Mouse (Mus musculus) NIH3T3 (cell line): Measurements from ENCODE around the gene D5Ertd579e.
A peak's percentile ranks its signal among the peaks of the same experiment; 100 is the strongest.

Experiments
- DNase-seq: peaks from one replicate; pipeline ENCODE4 v3.0.0-alpha.2; 2012; ENCODE audit warnings: low read depth

D5Ertd579e gene

DNA sequence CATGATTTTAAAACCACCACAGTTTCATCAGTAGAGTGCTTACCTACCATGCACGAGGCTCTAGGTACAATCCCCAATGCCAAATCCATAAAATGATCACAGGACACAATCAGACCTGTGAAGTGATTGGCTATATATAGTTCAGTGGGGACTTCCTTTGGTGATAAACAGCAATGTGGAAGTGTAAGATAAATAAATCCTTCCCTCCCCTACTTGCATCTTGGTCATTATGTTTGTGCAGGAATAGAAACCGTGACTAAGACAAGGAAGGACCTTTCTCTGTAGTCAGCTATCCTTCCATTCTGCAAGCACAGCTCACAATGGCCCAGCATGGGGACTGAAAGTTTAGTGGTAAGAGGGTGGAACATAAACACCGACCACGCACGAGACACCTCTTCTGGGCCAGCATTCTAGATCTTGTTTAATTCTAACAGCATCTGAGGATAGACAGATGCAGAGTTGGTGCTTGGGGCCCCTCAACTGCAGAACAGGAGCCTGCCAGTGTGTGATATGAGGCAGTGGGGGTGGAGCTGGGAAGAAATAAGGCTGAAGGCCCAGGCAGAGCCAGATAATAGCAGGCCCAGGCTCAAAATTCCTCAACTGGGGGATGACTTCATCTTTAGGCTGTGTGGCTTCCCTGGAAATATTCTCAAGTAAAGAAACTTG is 25.0 kb upstream of the D5Ertd579e start:
- peak; percentile 58 for DNase-seq

DNA sequence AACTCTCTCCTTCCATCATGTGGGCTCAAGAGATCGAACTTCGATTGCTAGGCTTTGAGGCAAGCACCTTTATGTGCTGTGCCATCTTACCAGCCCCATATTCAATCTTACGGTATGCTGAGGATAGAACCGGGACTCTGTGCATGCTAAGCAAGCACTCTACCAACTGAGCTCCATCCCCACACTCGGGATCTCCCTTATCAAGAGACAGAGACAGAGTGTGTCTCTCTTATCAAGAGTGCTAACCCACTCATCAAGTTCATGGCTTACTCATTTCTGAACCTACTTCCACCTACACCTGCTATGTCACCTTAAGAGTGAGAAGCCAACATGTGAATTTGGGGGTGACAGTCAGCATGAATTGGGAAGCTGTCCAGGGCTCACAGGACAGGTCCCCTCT is 24.4 kb upstream of the D5Ertd579e start:
- no peak for DNase-seq

DNA sequence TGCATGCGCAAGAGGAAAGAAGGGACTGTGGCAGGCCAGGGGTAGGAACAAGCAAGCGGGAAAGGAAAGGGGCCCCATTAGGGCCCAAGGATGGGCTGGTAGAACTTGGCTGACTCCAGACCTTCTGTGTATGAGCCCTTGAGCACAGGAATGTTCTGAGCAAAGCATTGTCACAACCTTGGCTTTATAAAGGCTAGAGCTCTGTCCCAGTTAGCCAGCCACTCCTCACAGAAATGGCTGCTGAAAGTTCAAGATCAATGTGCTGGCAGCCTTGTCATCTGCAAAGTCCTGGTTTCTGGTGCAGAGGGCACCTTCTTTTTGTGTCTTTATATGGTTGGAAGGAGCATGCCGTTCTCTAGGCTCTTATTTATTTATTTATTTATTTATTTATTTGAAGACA is 23.8 kb upstream of the D5Ertd579e start:
- no peak for DNase-seq

DNA sequence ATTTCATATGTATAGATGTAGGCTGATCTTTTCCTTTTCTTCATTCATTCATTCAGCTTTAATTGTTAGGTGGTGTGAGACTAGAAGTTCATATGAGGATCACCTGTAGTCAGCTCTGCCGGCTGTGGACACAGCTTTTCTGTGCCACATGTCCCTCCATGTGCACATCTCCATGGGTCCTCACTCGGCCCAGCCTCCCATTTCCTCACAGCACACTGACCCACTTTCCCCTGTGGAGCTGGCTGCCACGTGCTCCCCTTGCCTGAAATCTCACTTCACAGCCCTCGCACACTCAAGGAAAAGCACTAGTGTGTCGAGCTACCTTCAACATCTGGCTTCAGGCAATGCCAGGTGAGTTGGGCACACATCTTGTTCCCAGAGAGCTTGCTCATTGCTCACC is 23.3 kb upstream of the D5Ertd579e start:
- no peak for DNase-seq

DNA sequence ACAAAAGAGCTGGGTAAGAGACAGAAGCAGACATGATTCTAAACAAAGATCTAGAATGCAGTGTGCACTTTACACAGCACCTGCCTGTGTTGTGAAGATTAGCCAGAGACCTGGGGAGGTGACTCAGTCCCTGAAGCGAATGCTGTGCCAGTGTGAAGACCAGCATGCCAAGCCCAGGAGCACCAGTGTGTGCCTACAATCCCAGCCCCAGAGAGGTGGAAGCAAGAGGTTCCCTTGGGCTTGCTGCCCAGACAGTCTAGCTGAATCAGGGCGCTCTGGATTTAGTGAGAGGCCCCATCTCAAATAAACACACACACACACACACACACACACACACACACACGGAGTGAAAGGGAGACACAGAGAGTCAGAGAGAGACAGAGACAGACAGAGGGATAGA is 22.1 kb upstream of the D5Ertd579e start:
- DNase-seq: no peak

DNA sequence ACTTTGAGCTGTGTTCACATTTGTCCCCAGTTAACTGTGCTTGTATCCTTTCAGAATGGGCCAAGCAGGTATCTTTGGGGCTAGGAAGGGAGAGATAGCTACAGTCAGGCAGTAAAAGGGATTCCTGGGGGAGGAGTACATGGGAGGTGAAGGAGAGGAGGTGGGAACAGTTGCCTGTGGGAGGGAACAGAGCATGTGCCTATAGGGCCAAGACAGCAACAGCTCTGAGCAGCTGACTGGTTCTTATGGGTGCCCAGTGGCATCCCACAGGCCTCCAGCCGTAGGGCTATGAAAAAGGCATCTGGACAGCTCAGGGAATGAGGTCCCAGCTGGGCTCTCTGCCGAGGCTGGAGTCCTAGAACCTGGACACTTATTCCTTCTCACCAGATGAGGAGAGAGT is 21.0 kb upstream of the D5Ertd579e start:
- DNase-seq: no peak

DNA sequence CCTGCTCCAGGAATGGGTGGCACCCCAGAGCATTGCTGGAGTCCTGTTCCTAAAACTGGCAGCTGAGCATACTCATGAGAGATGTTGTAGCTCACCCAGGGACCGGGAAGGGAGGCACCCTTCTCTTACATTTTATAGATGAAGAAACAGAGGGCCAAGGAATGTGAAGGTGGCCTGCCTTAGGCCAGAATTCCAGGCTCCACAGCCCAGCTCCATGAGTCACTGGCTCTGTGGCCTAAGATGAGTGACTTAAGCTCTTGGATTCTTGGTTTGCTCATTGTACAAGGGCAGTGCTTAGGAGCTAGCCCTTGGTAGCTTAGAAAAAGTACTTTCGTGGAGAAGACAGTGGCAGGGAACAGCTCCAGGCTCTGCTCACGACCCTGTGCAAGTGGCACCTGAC is 19.0 kb upstream of the D5Ertd579e start:
- DNase-seq: peak; percentile 85

DNA sequence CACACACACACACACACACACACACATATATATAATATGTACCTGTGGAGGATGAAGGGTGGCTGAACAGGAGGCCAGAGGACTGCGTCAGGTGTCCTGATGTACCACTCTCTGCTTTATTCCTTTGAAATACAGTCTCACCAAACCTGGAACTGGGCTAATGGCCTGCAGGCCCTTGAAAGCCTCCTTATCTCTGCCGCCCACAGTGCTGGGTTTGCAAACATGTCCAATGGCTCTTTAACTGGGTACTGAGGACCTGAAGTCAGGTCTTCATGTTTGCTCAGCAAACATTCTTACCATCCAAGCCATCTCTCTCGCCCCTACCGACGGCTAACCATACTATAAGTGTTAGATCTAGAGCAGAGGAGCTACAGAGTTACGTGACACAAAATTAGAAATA is 17.9 kb upstream of the D5Ertd579e start:
- DNase-seq: no peak

DNA sequence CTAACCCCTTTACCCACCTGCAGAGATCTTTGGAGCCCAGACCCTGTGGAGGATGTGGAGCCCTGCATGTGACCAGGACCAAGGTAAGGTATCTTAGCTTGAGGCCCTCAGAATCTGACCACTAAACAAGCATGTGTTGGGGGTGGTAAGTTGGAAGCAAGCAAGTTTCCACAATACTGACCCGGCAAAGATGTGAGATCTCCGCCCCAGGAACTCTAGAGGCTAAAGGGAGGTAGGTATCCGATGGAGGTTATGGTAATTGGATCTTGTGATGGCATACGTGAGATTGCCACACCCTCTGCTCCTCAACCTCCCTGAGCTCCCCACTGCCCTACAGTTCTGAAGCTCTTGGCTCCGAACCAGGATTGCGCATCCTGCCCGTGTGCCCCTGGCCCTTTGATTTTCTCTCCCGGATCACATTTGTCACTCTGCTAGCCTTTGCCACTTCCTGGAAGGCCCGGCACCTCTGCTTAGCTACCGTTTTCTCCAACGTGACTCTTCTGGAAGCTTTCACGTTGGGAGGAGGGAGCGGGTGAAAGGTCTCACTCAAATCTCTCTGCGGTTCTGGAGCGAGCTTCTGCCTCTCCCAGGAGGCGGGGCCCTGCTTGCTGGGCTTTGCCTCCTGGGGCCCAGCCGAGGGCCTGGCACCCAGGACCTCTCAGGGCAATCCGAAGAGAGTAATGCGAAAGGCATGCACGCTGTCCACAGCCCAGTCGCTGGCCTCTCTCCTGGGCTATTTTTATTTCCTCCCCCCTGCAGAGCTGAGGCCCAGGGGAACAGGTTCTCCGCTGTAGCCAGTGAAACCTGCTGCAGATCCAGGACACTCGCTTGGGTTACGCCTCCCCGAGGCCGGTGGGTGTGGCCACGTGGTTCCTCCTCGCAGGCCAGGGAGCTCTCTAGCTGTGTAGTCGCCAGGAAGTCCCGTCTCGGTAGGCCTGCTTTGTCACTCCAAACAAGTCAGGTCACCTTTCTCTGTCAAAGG is 17.0 kb upstream of the D5Ertd579e start:
- peak; percentile 96 for DNase-seq

DNA sequence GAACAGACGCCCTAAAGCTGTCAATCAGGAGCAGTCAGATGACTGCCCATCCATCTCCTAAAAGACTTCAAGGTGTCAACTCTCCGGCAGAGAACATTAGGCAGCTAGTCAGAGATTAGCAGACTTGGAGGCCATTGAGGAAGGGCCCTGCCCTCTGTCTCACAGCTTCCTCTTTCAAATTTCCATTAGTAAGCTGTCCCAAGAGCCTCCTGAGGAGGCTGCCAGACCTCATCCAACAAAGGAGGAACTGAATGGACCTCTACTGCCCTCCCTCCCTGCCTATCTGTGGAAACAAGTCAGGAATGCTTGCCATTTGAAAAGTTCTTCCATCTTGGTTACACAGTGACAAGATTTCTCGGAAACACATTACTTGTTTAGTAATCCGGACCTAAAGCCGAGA is 16.0 kb upstream of the D5Ertd579e start:
- DNase-seq: no peak

DNA sequence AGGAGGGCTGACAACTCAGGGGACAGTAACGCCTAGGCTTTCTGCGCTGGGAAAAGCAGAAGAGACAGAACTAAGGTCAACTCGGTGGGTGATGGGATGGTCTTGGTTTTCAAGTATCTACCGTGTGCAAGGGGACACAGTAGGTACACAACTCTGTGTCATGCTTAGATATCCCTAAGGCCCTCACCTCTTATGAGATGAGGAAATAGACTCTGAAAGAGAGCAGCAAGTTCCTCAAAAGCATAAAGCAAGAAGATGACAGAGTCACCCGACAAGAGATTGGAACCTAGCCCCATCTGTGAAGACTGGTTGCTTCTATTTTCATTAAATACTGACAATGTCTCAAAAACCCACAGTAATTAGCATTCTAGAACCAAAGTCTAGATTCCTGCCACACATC is 10.0 kb upstream of the D5Ertd579e start:
- DNase-seq: no peak

DNA sequence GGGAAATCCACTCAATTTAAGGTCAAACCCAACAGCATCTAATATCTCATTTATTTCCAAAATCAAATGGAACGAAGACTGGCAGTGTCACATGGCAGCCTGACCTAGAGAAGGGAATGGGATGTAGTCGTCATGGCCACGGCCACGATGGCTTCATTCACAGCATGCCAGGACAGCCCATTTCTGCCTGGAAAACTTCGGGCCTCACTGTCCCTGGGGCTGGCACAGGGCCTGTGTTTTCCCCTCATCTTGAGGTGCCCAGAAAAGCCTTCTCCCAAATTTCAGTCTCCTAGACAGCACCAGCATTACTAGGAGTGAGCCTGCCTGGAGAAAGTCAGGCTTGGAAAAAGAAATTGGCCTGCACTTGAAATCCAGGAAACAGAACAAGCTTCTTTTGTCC is 9.6 kb upstream of the D5Ertd579e start:
- no peak for DNase-seq

DNA sequence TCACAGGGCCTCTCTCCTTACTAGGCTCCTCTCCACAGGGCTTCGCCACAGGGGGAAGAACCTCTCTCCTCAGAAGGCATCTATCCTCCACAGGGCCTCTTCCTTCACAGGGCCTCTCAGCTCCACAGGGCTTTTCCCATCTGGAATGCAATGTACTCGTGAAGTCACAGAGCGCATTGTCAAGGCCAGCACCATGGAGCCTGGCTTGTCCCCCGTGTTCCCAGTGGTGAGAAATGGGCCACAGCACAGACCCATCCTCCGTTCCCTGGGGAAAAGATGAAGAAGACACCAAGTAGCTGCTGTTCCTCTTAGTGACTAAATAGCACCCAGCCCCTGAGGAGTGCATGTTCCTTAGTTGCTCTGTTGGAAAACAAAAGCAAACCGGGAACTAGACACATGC is 8.9 kb upstream of the D5Ertd579e start:
- DNase-seq: no peak

DNA sequence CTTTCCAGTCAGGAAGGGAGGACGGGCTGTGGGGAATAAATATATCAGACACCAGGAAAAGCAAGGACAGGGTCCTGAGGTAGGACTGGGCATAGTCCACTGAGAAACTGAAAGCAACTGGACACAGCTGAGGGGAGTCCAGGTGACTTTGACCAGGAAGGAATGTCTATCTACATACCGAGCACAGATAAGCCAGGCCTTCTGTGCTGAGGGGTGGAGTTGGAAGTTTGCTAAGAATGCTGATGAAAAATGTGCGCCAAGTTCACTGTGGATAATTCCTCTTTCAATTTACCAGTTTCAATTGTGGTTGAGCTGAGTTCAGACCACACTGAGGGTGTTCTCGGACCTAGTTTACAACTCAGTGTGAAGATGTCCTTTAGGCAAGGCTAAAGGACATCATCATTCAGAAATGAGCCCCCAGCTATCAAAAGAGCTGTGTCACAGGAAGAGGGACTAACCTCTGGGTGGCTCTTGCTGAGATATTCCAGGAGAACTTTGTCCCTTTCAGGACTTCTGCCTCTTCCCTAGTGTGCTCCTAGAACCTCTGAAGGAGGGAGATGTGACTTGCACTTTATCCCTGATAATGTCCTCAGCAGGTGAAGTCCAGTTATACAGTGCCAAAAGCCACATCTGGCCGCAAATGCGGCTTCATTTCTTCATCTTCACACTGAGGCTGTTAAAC is 5.3 kb upstream of the D5Ertd579e start:
- DNase-seq: peak; percentile 43

DNA sequence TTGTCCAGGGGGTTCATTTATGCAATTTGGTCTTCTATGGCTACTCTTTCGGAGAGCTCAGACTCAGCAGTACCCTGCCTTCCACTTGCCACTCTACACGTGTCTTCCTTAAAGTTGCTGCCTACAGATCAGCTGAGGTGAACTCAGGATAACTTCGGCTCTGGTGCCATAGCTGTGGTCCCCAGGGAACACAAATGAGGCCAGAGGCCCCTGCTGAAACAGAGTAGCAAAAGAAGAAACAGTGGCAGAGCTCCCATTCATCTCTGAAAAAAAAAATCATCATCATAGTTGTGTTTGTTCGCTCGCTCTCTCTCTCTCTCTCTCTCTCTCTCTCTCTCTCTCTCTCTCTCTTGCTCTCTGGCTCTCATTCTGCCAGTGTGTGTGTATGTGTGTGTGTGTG is 2.9 kb upstream of the D5Ertd579e start:
- DNase-seq: peak; percentile 62

DNA sequence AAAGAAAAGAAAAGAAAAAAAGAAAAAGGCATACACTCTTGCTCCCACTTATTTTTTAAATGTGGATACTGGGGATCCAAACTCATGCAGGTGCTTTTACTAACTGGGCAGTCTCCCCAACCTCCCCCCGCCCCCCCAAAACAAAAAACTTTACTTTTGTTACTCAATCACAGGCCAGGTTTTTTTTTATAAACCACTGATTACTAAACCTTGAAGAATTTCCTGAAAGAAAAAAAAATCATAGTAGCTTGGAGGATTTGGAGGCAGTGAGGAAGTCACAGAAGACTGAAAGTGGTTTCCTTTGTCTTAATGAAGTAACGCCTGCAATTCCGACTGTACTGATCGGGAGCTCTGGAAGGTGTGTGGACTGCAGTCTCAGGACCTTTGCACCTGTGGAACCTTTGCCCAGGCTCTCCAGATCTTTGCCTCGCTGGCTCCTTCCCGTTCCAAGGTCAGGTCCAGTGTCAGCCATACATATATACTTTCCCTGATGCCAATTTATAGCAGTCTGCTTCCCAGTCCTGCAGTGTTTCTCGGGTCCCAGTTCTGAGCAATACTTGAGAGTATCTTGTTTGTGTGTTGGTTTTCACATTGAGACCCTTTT is 2.3 kb upstream of the D5Ertd579e start:
- peak; percentile 71 for DNase-seq

DNA sequence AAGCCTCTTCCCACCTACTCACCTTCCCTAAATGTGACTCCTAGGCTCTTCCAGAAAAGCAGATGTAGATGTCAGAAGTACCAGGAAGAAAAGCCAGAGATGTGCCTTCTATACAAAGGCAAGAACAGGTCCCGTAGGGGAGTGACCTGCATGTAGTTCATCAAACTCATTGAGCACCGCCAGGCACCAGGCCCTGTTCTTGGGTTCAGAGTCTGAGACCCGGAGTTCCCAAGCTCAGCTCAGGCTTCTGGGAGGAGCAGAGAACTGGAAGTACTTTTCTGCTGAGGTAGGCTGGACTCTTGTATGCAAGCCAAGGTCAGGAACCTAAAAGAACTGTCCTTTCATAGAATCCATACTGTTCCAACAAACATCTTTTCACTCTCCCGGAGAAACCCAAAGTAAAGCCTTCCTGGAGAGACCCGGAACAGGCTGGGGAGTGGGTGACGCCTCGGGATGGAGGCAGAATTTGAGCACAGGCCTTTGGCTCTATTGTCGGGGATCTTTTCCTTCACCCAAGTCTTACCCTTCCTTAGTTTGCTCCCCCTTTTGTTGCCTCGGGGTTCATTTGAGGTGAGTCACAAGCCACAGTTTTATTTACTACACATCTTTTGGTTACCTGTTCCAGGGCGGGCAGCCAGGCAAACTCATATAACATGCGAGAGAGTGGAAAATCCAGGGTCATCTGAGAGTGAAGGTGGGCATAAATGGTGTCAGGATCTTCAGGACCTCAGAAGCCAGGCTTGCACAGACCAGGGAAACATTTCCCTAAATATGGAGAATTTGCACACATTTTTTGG is 878 bp upstream of the D5Ertd579e start:
- DNase-seq: no peak

DNA sequence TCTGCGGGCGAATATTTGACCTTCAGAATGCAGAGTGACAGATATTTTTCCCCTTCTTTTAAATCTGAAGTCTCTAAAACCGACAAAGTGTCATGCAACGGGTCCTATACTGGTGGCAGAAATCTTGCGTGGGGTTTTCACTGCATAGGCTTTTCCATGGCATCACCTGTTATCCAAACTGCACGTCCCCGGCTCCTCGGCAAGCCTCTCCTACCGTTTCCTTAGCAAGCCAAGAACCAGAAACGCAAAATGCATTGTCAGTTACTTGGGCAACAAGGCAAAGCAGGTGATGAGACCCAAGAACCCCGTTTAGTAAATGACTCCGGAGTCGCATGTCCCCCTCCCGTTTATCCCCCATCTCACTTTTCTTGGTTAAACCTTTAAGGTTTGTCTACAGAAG is 819 bp downstream of the D5Ertd579e start:
- no peak for DNase-seq

DNA sequence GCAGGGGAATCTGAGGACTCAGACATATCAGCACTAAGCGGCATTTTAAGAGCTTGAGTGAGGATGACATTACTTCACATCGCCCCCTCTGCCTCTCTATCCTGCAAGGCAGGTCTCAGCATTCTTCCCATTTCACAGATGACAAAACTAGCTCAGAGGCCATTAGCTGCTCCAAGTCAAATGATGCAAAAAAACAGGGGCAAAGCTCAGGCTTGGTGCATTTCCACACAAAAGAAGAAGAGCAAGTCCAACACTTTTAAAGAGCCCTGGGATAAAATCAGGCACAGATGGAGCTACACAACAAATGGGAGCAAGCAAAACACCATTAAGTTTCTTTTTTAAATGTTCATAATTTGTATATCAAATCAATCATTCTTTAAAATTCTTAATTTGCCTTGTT is 2.2 kb downstream of the D5Ertd579e start:
- DNase-seq: no peak

DNA sequence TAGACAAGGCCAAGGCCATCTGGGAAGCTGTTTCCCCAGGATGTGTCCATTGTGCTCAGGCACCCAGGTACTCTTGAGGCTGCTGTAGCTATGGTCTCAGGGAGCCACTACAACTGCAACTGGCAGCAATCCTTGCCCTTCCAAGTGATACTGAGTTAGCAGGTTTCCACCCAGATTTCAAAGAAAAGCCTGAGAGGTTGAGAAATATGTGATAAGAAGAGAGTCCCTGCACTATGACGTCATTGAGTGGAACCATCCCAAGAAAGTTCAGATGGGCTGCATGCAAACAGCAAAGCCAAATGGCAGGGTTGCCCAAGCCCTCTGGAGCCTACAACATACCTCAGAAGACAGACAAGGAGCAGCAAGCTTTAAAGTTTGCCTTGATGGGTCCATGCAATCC is 4.4 kb downstream of the D5Ertd579e start:
- DNase-seq: peak; percentile 61

DNA sequence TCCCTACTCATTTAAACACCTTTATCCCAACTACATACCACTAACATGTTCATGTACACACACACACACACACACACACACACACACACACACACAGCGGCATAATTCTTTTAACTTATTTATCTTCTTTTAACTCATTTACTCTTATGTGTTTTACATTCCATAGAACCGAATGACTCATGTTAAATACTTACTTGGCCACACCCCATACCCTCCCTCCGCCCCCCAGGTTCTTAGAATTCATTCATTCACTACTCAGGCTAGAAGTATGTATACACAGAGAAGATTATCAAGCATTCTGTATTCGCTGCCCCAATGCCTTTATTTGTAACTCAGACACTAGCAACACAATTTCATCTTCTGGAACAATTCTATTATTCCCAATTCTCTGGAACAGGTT is 10.7 kb downstream of the D5Ertd579e start:
- peak; percentile 74 for DNase-seq

DNA sequence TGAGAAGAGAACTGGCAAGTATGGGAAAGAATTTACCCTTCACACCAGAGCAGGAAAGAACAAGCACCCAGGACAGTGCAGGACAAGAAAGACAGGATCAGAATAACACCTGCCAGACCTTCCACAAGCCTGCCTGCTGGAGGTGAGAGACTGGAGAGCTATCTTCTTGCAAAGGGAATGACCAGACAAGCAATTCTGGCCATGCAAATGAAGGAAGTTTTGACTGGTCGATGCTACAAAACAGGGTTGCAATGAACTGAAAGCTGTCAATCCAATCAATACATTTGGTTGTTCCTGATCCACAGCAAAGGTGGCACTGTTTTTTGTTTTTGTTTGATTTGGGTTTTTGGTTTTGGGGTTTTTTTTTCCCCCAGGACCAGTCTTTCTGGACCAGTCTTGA is 12.2 kb downstream of the D5Ertd579e start:
- DNase-seq: no peak
